12 mouse cellular contexts compared by ENCODE assay signal in the genomic region with DNA sequence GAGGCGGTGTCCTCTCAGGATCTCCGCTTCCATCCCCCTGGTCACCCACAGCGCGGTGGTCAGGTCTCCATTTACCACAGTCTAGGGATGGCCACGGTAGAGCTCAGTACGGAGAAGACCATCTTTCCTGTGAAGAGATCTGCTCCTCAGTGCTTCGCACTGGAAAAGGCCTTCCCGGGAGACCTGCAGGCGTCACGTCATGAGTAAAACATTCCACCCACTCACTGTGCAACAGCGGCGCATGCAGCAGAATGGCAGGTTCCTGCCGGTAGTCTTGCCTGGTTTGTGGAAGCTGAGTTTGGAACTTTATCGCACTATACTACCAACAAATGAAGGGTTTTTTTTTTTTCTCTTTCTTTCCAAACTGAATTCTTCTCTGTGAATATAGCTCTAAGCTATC.
DNase-seq lines count a peak whose midpoint lies in the region; ATAC-seq and TF ChIP-seq lines count a peak whose summit lies in the region.
"Had no signal": no experiment of that assay in that cellular context is flagged by ENCODE, and none has a peak within 500 bp of the region (broad histone marks: within the 10 kb centered on the region; RNA-seq: fewer than 3 reads in every experiment).

No protein-coding gene starts in this region.

- ATAC-seq in CD4-positive, CD25-positive, alpha-beta regulatory T cell, adult 4 months = no peak
- ATAC-seq in liver, embryonic 12.5 days = no peak
- ATAC-seq in liver, postnatal 0 days = no peak
- ATAC-seq in hindbrain, embryonic 16.5 days = no peak
- ATAC-seq: intestine, postnatal 0 days had no signal

- no peaks in the 10 kb centered on the region for H3K27me3 ChIP-seq in liver, embryonic 12.5 days (replicated peaks)
- H3K27me3 ChIP-seq in liver, postnatal 0 days (ENCODE audit: insufficient read depth, low read length) = no peaks in the 10 kb centered on the region
- no peaks in the 10 kb centered on the region for H3K27me3 ChIP-seq in hindbrain, embryonic 16.5 days (replicated peaks; ENCODE audit: control insufficient read depth, insufficient read depth, low read length)

- 23% methylated on average over 14 of the region's 14 CpGs for WGBS in liver, embryonic 12.5 days (ENCODE audit: insufficient replicate concordance)
- WGBS in liver, postnatal 0 days (ENCODE audit: insufficient replicate concordance) = 58% methylated on average over 14 of the region's 14 CpGs
- 87% methylated on average over 14 of the region's 14 CpGs for WGBS in hindbrain, embryonic 16.5 days

- peaks cover 4% of the 10 kb centered on the region; the same call in 1 of the 2 replicates for H3K4me1 ChIP-seq in liver, embryonic 12.5 days
- no peaks in the 10 kb centered on the region for H3K4me1 ChIP-seq in liver, postnatal 0 days (ENCODE audit: insufficient read depth)
- H3K4me1 ChIP-seq in hindbrain, embryonic 16.5 days (ENCODE audit: control insufficient read depth, insufficient read depth, low read depth, low read length) = no peaks in the 10 kb centered on the region
- H3K4me1 ChIP-seq: forebrain, embryonic 10.5 days had no signal

- H3K9me3 ChIP-seq in liver, embryonic 12.5 days (replicated peaks) = no peaks in the 10 kb centered on the region
- no peaks in the 10 kb centered on the region for H3K9me3 ChIP-seq in liver, postnatal 0 days (ENCODE audit: low read length)
- H3K9me3 ChIP-seq in hindbrain, embryonic 16.5 days (ENCODE audit: control insufficient read depth, low read length) = no peaks in the 10 kb centered on the region

- TF ChIP-seq CTCF in liver, postnatal 0 days (IDR thresholded peaks at IDR 0.05; ENCODE audit: low read depth) = no peak

- no peak for TF ChIP-seq EP300 in liver, postnatal 0 days (IDR thresholded peaks at IDR 0.05; ENCODE audit: low read depth)

- peak overlapping the region; percentile 2; the same call in 1 of the 2 replicates for H3K4me2 ChIP-seq in liver, embryonic 12.5 days
- H3K4me2 ChIP-seq in liver, postnatal 0 days (ENCODE audit: low read depth, low read length) = no peak overlapping the region
- H3K4me2 ChIP-seq in hindbrain, embryonic 16.5 days (ENCODE audit: low read length) = no peak overlapping the region

- DNase-seq in CD4-positive, CD25-positive, alpha-beta regulatory T cell, adult 2 months (ENCODE audit: low read depth, low spot score) = peak; percentile 29
- DNase-seq in liver, postnatal 0 days = no peak
- peak; percentile 48 for DNase-seq in layer of hippocampus, adult 9-11 months
- DNase-seq in right cerebral cortex, postnatal 36 days (ENCODE audit: low spot score in 2 of 2) = peak; percentile 32 to 59
- DNase-seq in neural tube, embryonic 10.5 days (ENCODE audit: extremely low spot score, low spot score) = no peak

- no peaks in the 10 kb centered on the region for H3K36me3 ChIP-seq in liver, embryonic 12.5 days
- no peaks in the 10 kb centered on the region for H3K36me3 ChIP-seq in liver, postnatal 0 days (replicated peaks; ENCODE audit: insufficient read depth, low read length)
- H3K36me3 ChIP-seq in hindbrain, embryonic 16.5 days (ENCODE audit: control insufficient read depth, insufficient read depth, low read length) = no peaks in the 10 kb centered on the region
- H3K36me3 ChIP-seq: forebrain, embryonic 10.5 days had no signal

- no peak overlapping the region for H3K9ac ChIP-seq in liver, embryonic 12.5 days
- no peak overlapping the region for H3K9ac ChIP-seq in liver, postnatal 0 days (replicated peaks)
- H3K9ac ChIP-seq in hindbrain, embryonic 16.5 days (ENCODE audit: low read depth, low read length) = no peak overlapping the region

- no peak overlapping the region for H3K4me3 ChIP-seq in liver, embryonic 12.5 days
- H3K4me3 ChIP-seq in liver, postnatal 0 days (ENCODE audit: low read depth, low read length) = no peak overlapping the region
- no peak overlapping the region for H3K4me3 ChIP-seq in hindbrain, embryonic 16.5 days (ENCODE audit: low read length)
- H3K4me3 ChIP-seq: forebrain, embryonic 10.5 days; myocyte had no signal

- no peak overlapping the region for H3K27ac ChIP-seq in liver, embryonic 12.5 days
- H3K27ac ChIP-seq in liver, postnatal 0 days (ENCODE audit: low read depth) = no peak overlapping the region
- no peak overlapping the region for H3K27ac ChIP-seq in hindbrain, embryonic 16.5 days (ENCODE audit: low read depth, low read length)
- H3K27ac ChIP-seq: forebrain, embryonic 10.5 days; macrophage had no signal

Comparison
In these comparisons a context has a peak if more than half of its experiments do, and no peak if none do; other contexts are left out.
1. DNase-seq: peak in CD4-positive, CD25-positive, alpha-beta regulatory T cell, adult 2 months (single experiment), layer of hippocampus, adult 9-11 months (single experiment) and right cerebral cortex, postnatal 36 days (2 of 2); none in liver, postnatal 0 days (single experiment) and neural tube, embryonic 10.5 days (single experiment).